Mouse (Mus musculus): ENCODE measurements around the gene Gli2. TPM values are rescaled to one million over a fixed set of nuclear protein-coding genes. Genes with fewer than 3 reads are reported as not detected.
A peak's percentile ranks its signal among the peaks of the same experiment; 100 is the strongest.

Gene Gli2
- polyA plus RNA-seq, 1 experiment from 2014 or later, result 11.6 TPM

GRCm38 (mm10) chr1:119055801-119056200, 2.4 kb upstream of the Gli2 start:
- DNase-seq (ENCODE audit: low spot score), result no peak
- ATAC-seq (replicated peaks; ENCODE audit: low FRiP score, low TSS enrichment, low read depth), result no peak
- H3K4me2 ChIP-seq (ENCODE audit: low read length), result no peak overlapping the region
- no peaks in the 10 kb centered on the region for H3K9me3 ChIP-seq (ENCODE audit: control insufficient read depth, low read length)
- WGBS, result 77% methylated on average over 4 of the region's 4 CpGs
- H3K36me3 ChIP-seq (ENCODE audit: control insufficient read depth, insufficient read depth, low read length), result no peaks in the 10 kb centered on the region
- H3K27me3 ChIP-seq (replicated peaks; ENCODE audit: control insufficient read depth, insufficient read depth, low read length), result 0 out of 2 replicates have a peak, but pooled peaks cover 7% of the 10 kb centered on the region
- H3K27ac ChIP-seq (ENCODE audit: low read depth), result no peak overlapping the region
- H3K9ac ChIP-seq (ENCODE audit: low read length), result no peak overlapping the region
- H3K4me3 ChIP-seq (ENCODE audit: low read depth, low read length), result no peak overlapping the region
- H3K4me1 ChIP-seq (replicated peaks; ENCODE audit: control insufficient read depth, insufficient read depth, low read length), result peaks cover 16% of the 10 kb centered on the region

GRCm38 (mm10) chr1:119054468-119054867, 1.0 kb upstream of the Gli2 start:
- Histone ChIP-seq H3K9ac (ENCODE audit: low read length) (no peak overlapping the region; the same call in 1 of the 2 replicates), H3K36me3 (ENCODE audit: control insufficient read depth, insufficient read depth, low read length) (no peaks in the 10 kb centered on the region), H3K4me1 (replicated peaks; ENCODE audit: control insufficient read depth, insufficient read depth, low read length) (peaks cover 29% of the 10 kb centered on the region), H3K4me2 (ENCODE audit: low read length) (peak overlapping the region; percentile 83), H3K27me3 (replicated peaks; ENCODE audit: control insufficient read depth, insufficient read depth, low read length) (peaks cover 16% of the 10 kb centered on the region), H3K4me3 (ENCODE audit: low read depth, low read length) (peak overlapping the region; percentile 63), H3K9me3 (ENCODE audit: control insufficient read depth, low read length) (no peaks in the 10 kb centered on the region), H3K27ac (ENCODE audit: low read depth) (peak overlapping the region; percentile 88; the same call in 1 of the 2 replicates)
- 35% methylated on average over 6 of the region's 6 CpGs for WGBS
- DNase-seq (ENCODE audit: low spot score), result peak; percentile 59
- no peak for ATAC-seq (replicated peaks; ENCODE audit: low FRiP score, low TSS enrichment, low read depth)

DNA sequence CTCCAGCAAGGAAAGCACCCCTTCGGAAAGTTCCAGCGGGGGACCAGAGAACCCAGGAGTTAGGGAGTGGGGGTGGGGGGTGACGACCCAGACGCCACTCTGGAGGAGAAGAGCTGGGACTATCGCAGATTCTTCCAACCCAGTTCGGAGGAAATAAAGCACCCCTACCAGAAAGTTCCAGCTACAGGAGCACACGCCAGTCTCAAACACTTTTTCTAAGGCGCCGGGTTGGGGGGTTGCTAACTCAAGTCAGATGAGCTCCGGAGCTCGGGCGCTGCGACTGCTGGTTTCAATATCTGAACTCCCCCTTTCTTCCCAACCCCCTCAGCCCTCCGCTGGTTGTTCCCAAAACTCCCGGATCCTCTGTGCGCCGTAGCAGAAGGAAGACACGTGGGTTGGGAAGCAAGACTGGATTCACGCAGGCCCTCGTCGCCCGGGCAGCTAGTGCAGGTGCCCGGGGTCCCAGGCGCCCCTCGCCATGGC, 494 bp upstream of the Gli2 start:
- peaks cover 32% of the 10 kb centered on the region for H3K4me1 ChIP-seq (replicated peaks; ENCODE audit: control insufficient read depth, insufficient read depth, low read length)
- no peaks in the 10 kb centered on the region for H3K9me3 ChIP-seq (ENCODE audit: control insufficient read depth, low read length)
- H3K4me2 ChIP-seq (ENCODE audit: low read length), result peak overlapping the region; percentile 83
- H3K27me3 ChIP-seq (replicated peaks; ENCODE audit: control insufficient read depth, insufficient read depth, low read length), result peaks cover 16% of the 10 kb centered on the region
- peak overlapping the region; percentile 63 for H3K4me3 ChIP-seq (ENCODE audit: low read depth, low read length)
- peak; percentile 22; the same call in 1 of the 2 replicates for ATAC-seq (replicated peaks; ENCODE audit: low FRiP score, low TSS enrichment, low read depth)
- H3K36me3 ChIP-seq (ENCODE audit: control insufficient read depth, insufficient read depth, low read length), result no peaks in the 10 kb centered on the region
- peak overlapping the region; percentile 88 for H3K27ac ChIP-seq (ENCODE audit: low read depth)
- under 1% methylated on average over 25 of the region's 25 CpGs for WGBS
- H3K9ac ChIP-seq (ENCODE audit: low read length), result peak overlapping the region; percentile 72
- peak; percentile 81 for DNase-seq (ENCODE audit: low spot score)

- no peaks in the 10 kb centered on the region for H3K9me3 ChIP-seq (ENCODE audit: control insufficient read depth, low read length)
- peaks cover 37% of the 10 kb centered on the region for H3K4me1 ChIP-seq (replicated peaks; ENCODE audit: control insufficient read depth, insufficient read depth, low read length)
- peaks cover 20% of the 10 kb centered on the region for H3K27me3 ChIP-seq (replicated peaks; ENCODE audit: control insufficient read depth, insufficient read depth, low read length)
- DNase-seq (ENCODE audit: low spot score), result peak; percentile 77
- peak overlapping the region; percentile 83 for H3K4me2 ChIP-seq (ENCODE audit: low read length)
- peak overlapping the region; percentile 63 for H3K4me3 ChIP-seq (ENCODE audit: low read depth, low read length)
- peak overlapping the region; percentile 88 for H3K27ac ChIP-seq (ENCODE audit: low read depth)
- H3K36me3 ChIP-seq (ENCODE audit: control insufficient read depth, insufficient read depth, low read length), result no peaks in the 10 kb centered on the region
- under 1% methylated on average over 32 of the region's 33 CpGs for WGBS
- H3K9ac ChIP-seq (ENCODE audit: low read length), result peak overlapping the region; percentile 72
- ATAC-seq (replicated peaks; ENCODE audit: low FRiP score, low TSS enrichment, low read depth), result 0 out of 2 replicates have a peak, but pooled peaks have one; percentile 14
These were observed 715 bp downstream of the Gli2 start for GRCm38 (mm10) chr1:119052631-119053177.

GRCm38 (mm10) chr1:119051938-119052551, 1.4 kb downstream of the Gli2 start:
- DNase-seq (ENCODE audit: low spot score) (peak; percentile 77), ATAC-seq (replicated peaks; ENCODE audit: low FRiP score, low TSS enrichment, low read depth) (no peak)
- WGBS, result under 1% methylated on average over 21 of the region's 21 CpGs
- Histone ChIP-seq H3K4me1 (replicated peaks; ENCODE audit: control insufficient read depth, insufficient read depth, low read length) (peaks cover 37% of the 10 kb centered on the region), H3K4me3 (ENCODE audit: low read depth, low read length) (peak overlapping the region; percentile 63), H3K27ac (ENCODE audit: low read depth) (peak overlapping the region; percentile 88), H3K36me3 (ENCODE audit: control insufficient read depth, insufficient read depth, low read length) (no peaks in the 10 kb centered on the region), H3K9me3 (ENCODE audit: control insufficient read depth, low read length) (no peaks in the 10 kb centered on the region), H3K27me3 (replicated peaks; ENCODE audit: control insufficient read depth, insufficient read depth, low read length) (peaks cover 20% of the 10 kb centered on the region), H3K9ac (ENCODE audit: low read length) (peak overlapping the region; percentile 72), H3K4me2 (ENCODE audit: low read length) (peak overlapping the region; percentile 83)

GRCm38 (mm10) chr1:119051192-119051937, 2.1 kb downstream of the Gli2 start:
- H3K4me1 ChIP-seq (replicated peaks; ENCODE audit: control insufficient read depth, insufficient read depth, low read length), result peaks cover 37% of the 10 kb centered on the region
- peak overlapping the region; percentile 63 for H3K4me3 ChIP-seq (ENCODE audit: low read depth, low read length)
- 3% methylated on average over 21 of the region's 21 CpGs for WGBS
- H3K9ac ChIP-seq (ENCODE audit: low read length), result peak overlapping the region; percentile 72
- no peak for DNase-seq (ENCODE audit: low spot score)
- no peak for ATAC-seq (replicated peaks; ENCODE audit: low FRiP score, low TSS enrichment, low read depth)
- H3K36me3 ChIP-seq (ENCODE audit: control insufficient read depth, insufficient read depth, low read length), result no peaks in the 10 kb centered on the region
- no peaks in the 10 kb centered on the region for H3K9me3 ChIP-seq (ENCODE audit: control insufficient read depth, low read length)
- peaks cover 20% of the 10 kb centered on the region for H3K27me3 ChIP-seq (replicated peaks; ENCODE audit: control insufficient read depth, insufficient read depth, low read length)
- H3K27ac ChIP-seq (ENCODE audit: low read depth), result peak overlapping the region; percentile 88
- peak overlapping the region; percentile 83 for H3K4me2 ChIP-seq (ENCODE audit: low read length)

- H3K4me1 ChIP-seq (replicated peaks; ENCODE audit: control insufficient read depth, insufficient read depth, low read length), result peaks cover 37% of the 10 kb centered on the region
- no peaks in the 10 kb centered on the region for H3K9me3 ChIP-seq (ENCODE audit: control insufficient read depth, low read length)
- peak overlapping the region; percentile 83 for H3K4me2 ChIP-seq (ENCODE audit: low read length)
- ATAC-seq (replicated peaks; ENCODE audit: low FRiP score, low TSS enrichment, low read depth) (no peak), DNase-seq (ENCODE audit: low spot score) (peak; percentile 54)
- peaks cover 16% of the 10 kb centered on the region for H3K27me3 ChIP-seq (replicated peaks; ENCODE audit: control insufficient read depth, insufficient read depth, low read length)
- H3K4me3 ChIP-seq (ENCODE audit: low read depth, low read length), result no peak overlapping the region; the same call in 1 of the 2 replicates
- H3K36me3 ChIP-seq (ENCODE audit: control insufficient read depth, insufficient read depth, low read length), result no peaks in the 10 kb centered on the region
- 0 out of 2 replicates have a peak overlapping the region, but pooled peaks have one; percentile 5 for H3K9ac ChIP-seq (ENCODE audit: low read length)
- 24% methylated on average over 10 of the region's 10 CpGs for WGBS
- H3K27ac ChIP-seq (ENCODE audit: low read depth), result no peak overlapping the region
These were observed 3.4 kb downstream of the Gli2 start for GRCm38 (mm10) chr1:119049812-119050615.

- no peak overlapping the region for H3K4me3 ChIP-seq (ENCODE audit: low read depth, low read length)
- no peak overlapping the region for H3K9ac ChIP-seq (ENCODE audit: low read length)
- DNase-seq (ENCODE audit: low spot score) (no peak), ATAC-seq (replicated peaks; ENCODE audit: low FRiP score, low TSS enrichment, low read depth) (no peak)
- H3K27ac ChIP-seq (ENCODE audit: low read depth), result no peak overlapping the region
- 29% methylated on average over 11 of the region's 11 CpGs for WGBS
- H3K4me2 ChIP-seq (ENCODE audit: low read length), result peak overlapping the region; percentile 83
- peaks cover 28% of the 10 kb centered on the region for H3K4me1 ChIP-seq (replicated peaks; ENCODE audit: control insufficient read depth, insufficient read depth, low read length)
- no peaks in the 10 kb centered on the region for H3K9me3 ChIP-seq (ENCODE audit: control insufficient read depth, low read length)
- peaks cover 16% of the 10 kb centered on the region for H3K27me3 ChIP-seq (replicated peaks; ENCODE audit: control insufficient read depth, insufficient read depth, low read length)
- no peaks in the 10 kb centered on the region for H3K36me3 ChIP-seq (ENCODE audit: control insufficient read depth, insufficient read depth, low read length)
These were observed 4.4 kb downstream of the Gli2 start for GRCm38 (mm10) chr1:119048988-119049387.

All from intestine, embryonic 14.5 days (tissue).